Mouse (Mus musculus): ENCODE data around the gene Hist2h2be.
A peak's percentile ranks its signal among the peaks of the same experiment; 100 is the strongest.
"Not testable (repeated sequence)": the region's sequence is repeated elsewhere in the genome, so short reads cannot be mapped to it uniquely, and the experiment has no call there.

The Hist2h2be gene

GRCm38 (mm10) chr3:96262979-96263550 is 42.1 kb downstream of the Hist2h2be start, which contains the start of gene Hist2h4:
Gene Hist2h4 (minus strand): TSS chr3:96263311.
- peak; percentile 94 for DNase-seq (ENCODE audit: low spot score)

- peak; percentile 44 for DNase-seq (ENCODE audit: low spot score)
These were observed 42.9 kb downstream of the Hist2h2be start for GRCm38 (mm10) chr3:96263558-96264403.

GRCm38 (mm10) chr3:96264404-96264949 is 43.6 kb downstream of the Hist2h2be start:
- no peak for DNase-seq (ENCODE audit: low spot score)

- no peak for DNase-seq (ENCODE audit: low spot score)
These were observed 45.3 kb downstream of the Hist2h2be start for GRCm38 (mm10) chr3:96266132-96266710.

- no peak for DNase-seq (ENCODE audit: low spot score)
These were observed 46.6 kb downstream of the Hist2h2be start for GRCm38 (mm10) chr3:96267541-96267940.

GRCm38 (mm10) chr3:96268051-96268775 is 47.3 kb downstream of the Hist2h2be start, which contains the start of gene Hist2h3b:
Gene Hist2h3b (plus strand): TSS chr3:96268654.
- DNase-seq (ENCODE audit: low spot score): peak; percentile 67

GRCm38 (mm10) chr3:96268776-96269378 is 48.0 kb downstream of the Hist2h2be start:
- DNase-seq (ENCODE audit: low spot score): not testable (repeated sequence)

- DNase-seq (ENCODE audit: low spot score): peak; percentile 63
These were observed 48.9 kb downstream of the Hist2h2be start, which contains the start of gene Hist2h2bb for GRCm38 (mm10) chr3:96269511-96270474. Gene Hist2h2bb (plus strand): TSS chr3:96269752.
